Comparison of ENCODE assay signal across 9 mouse cellular contexts in the genomic region with DNA sequence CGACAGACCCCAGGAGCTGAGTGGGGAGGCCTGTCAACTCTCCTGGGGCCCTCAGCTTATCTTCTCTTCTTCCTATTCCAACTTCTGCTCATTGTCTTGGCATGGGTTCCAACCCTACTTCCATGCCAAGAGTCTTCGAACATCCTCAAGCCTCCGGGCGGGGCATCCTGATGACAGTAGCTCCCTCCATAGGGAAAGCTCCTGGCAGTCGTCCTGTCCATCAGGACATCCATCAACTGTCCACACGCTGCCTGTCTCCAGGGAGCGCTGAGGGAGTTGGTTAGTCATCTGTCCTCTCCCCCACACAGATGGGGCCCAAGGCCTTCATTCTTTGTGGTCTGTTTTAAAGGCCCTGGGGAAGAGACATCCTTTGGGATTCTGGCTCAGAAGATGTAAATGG. TPM values are rescaled to one million over a fixed set of nuclear protein-coding genes. Genes with fewer than 3 reads are reported as not detected.
DNase-seq lines count a peak whose midpoint lies in the region; ATAC-seq and TF ChIP-seq lines count a peak whose summit lies in the region.
"Had no signal": no experiment of that assay in that cellular context is flagged by ENCODE, and none has a peak within 500 bp of the region (broad histone marks: within the 10 kb centered on the region; RNA-seq: fewer than 3 reads in every experiment).

No protein-coding gene starts in this region.

- 63% methylated on average over 7 of the region's 7 CpGs for WGBS in heart, embryonic 10.5 days
- 69% methylated on average over 7 of the region's 7 CpGs for WGBS in lung, embryonic 14.5 days
- 82% methylated on average over 7 of the region's 7 CpGs for WGBS in limb, embryonic 10.5 days

- H3K4me3 ChIP-seq in heart, embryonic 10.5 days, result no peak overlapping the region
- no peak overlapping the region for H3K4me3 ChIP-seq in C2C12 (ENCODE audit: insufficient read depth, poor library complexity, severe bottlenecking)
- H3K4me3 ChIP-seq in lung, embryonic 14.5 days (ENCODE audit: low read depth, low read length), result no peak overlapping the region
- H3K4me3 ChIP-seq in limb, embryonic 10.5 days, result no peak overlapping the region
- H3K4me3 ChIP-seq: heart, embryonic 15.5 days had no signal

- no peak overlapping the region for H3K9ac ChIP-seq in lung, embryonic 14.5 days
- H3K9ac ChIP-seq: heart, embryonic 15.5 days had no signal

- TF ChIP-seq CTCF in C2C12 (IDR thresholded peaks at IDR 0.05; ENCODE audit: control insufficient read depth, insufficient read depth, insufficient read length), result no peak
- no peak for TF ChIP-seq CTCF in lung, embryonic 14.5 days (IDR thresholded peaks at IDR 0.05; ENCODE audit: low read depth)

- peak; percentile 96 for DNase-seq in heart, adult 11 months
- DNase-seq in heart, embryonic 10.5 days (ENCODE audit: low spot score), result no peak
- peak; percentile 49 for DNase-seq in cerebellum, adult 8-10 months
- DNase-seq in lung, embryonic 14.5 days, result peak; percentile 29
- DNase-seq in c-Kit-positive CD71-positive TER-119-positive erythroid progenitor cells, embryonic 14.5 days (ENCODE audit: low spot score), result no peak
- no peak for DNase-seq in limb, embryonic 10.5 days (ENCODE audit: low spot score)
- DNase-seq in Muller cell, postnatal 12 days (ENCODE audit: inconsistent ontology term), result no peak

- no peak overlapping the region for H3K4me2 ChIP-seq in lung, embryonic 14.5 days
- H3K4me2 ChIP-seq: heart, embryonic 15.5 days had no signal

- H3ac ChIP-seq in C2C12 (ENCODE audit: control insufficient read depth, insufficient read length, low read depth), result no peak overlapping the region

- H3K4me1 ChIP-seq in heart, embryonic 10.5 days, result peaks cover 68% of the 10 kb centered on the region
- peaks cover 17% of the 10 kb centered on the region for H3K4me1 ChIP-seq in lung, embryonic 14.5 days (ENCODE audit: insufficient read depth)
- peaks cover 34% of the 10 kb centered on the region for H3K4me1 ChIP-seq in limb, embryonic 10.5 days

- no peaks in the 10 kb centered on the region for H3K9me3 ChIP-seq in heart, embryonic 10.5 days
- H3K9me3 ChIP-seq in lung, embryonic 14.5 days (ENCODE audit: low read depth, low read length), result no peaks in the 10 kb centered on the region
- no peaks in the 10 kb centered on the region for H3K9me3 ChIP-seq in limb, embryonic 10.5 days (replicated peaks)
- H3K9me3 ChIP-seq: heart, embryonic 15.5 days had no signal

- H3K79me2 ChIP-seq in C2C12 (ENCODE audit: control insufficient read depth, insufficient read depth), result peaks cover 83% of the 10 kb centered on the region

- no peaks in the 10 kb centered on the region for H3K27me3 ChIP-seq in heart, embryonic 10.5 days (ENCODE audit: insufficient read depth, poor library complexity, severe bottlenecking)
- H3K27me3 ChIP-seq in C2C12 (ENCODE audit: control insufficient read depth, insufficient read depth, insufficient read length), result no peaks in the 10 kb centered on the region
- H3K27me3 ChIP-seq in lung, embryonic 14.5 days (ENCODE audit: insufficient read depth, low read length), result no peaks in the 10 kb centered on the region
- no peaks in the 10 kb centered on the region for H3K27me3 ChIP-seq in limb, embryonic 10.5 days (ENCODE audit: low read depth, poor library complexity, severe bottlenecking)
- H3K27me3 ChIP-seq: heart, embryonic 15.5 days had no signal

- H3K27ac ChIP-seq in heart, embryonic 10.5 days, result no peak overlapping the region; the same call in 1 of the 2 replicates
- no peak overlapping the region for H3K27ac ChIP-seq in lung, embryonic 14.5 days (ENCODE audit: low read depth)
- no peak overlapping the region for H3K27ac ChIP-seq in limb, embryonic 10.5 days
- H3K27ac ChIP-seq: heart, embryonic 15.5 days had no signal

- H3K36me3 ChIP-seq in heart, embryonic 10.5 days, result peaks cover 27% of the 10 kb centered on the region
- peaks cover 22% of the 10 kb centered on the region for H3K36me3 ChIP-seq in C2C12 (ENCODE audit: control insufficient read depth, insufficient read depth)
- H3K36me3 ChIP-seq in lung, embryonic 14.5 days (ENCODE audit: insufficient read depth), result peaks cover 22% of the 10 kb centered on the region; the same call in 1 of the 2 replicates
- peaks cover 44% of the 10 kb centered on the region for H3K36me3 ChIP-seq in limb, embryonic 10.5 days

- peaks cover 40% of the 10 kb centered on the region for H3K79me3 ChIP-seq in C2C12 (ENCODE audit: low read depth)

- no peak for ATAC-seq in lung, embryonic 14.5 days (ENCODE audit: insufficient read depth)

TF ChIP-seq in C2C12, 6 proteins besides CTCF, POLR2A, EP300 and RAD21:
- TF ChIP-seq FOSL1 (IDR thresholded peaks at IDR 0.05; ENCODE audit: insufficient read depth, low read length, poor library complexity, severe bottlenecking) (peak; percentile 26), MAX (IDR thresholded peaks at IDR 0.05) (peak; percentile 71), CEBPB (IDR thresholded peaks at IDR 0.05; ENCODE audit: low read depth) (peak; percentile 78), MYOD1 (IDR thresholded peaks at IDR 0.05; ENCODE audit: control insufficient read depth, insufficient read length, low read depth) (peak; percentile 70), USF1 (IDR thresholded peaks at IDR 0.05; ENCODE audit: low read depth) (peak; percentile 14), MYOG (IDR thresholded peaks at IDR 0.05; ENCODE audit: control insufficient read depth, extremely low read depth, insufficient read length) (no peak)

RNA-seq across cellular contexts. Expression of gene Gm10277, which starts 6.5 kb away (rescaled TPM):
- polyA plus RNA-seq in heart, embryonic 10.5 days (2016; fragmentation: Nextera tagmentation; extraction: Ambion mirVana), result 1.1 and 1.6 TPM in 2 replicates
- 0.33 TPM for polyA plus RNA-seq in C2C12 (2012; fragmentation: generic; extraction: Trizol)
- 1.1 and 1.5 TPM in 2 replicates for polyA plus RNA-seq in lung, embryonic 14.5 days (2014; fragmentation: Nextera tagmentation; extraction: Ambion mirVana)
- polyA plus RNA-seq in limb, embryonic 10.5 days (2016; fragmentation: Nextera tagmentation; extraction: Ambion mirVana), result 1.1 and 1.4 TPM in 2 replicates

RNA-seq across cellular contexts. Expression of gene Myo18a, which starts 18.0 kb away (rescaled TPM):
- 95.5 and 153 TPM in 2 replicates for polyA plus RNA-seq in heart, embryonic 10.5 days (2016; fragmentation: Nextera tagmentation; extraction: Ambion mirVana)
- polyA plus RNA-seq in C2C12 (2012; fragmentation: generic; extraction: Trizol), result 57.0 TPM
- polyA plus RNA-seq in lung, embryonic 14.5 days (2014; fragmentation: Nextera tagmentation; extraction: Ambion mirVana), result 32.2 and 35.0 TPM in 2 replicates
- 25.6 and 29.5 TPM in 2 replicates for polyA plus RNA-seq in limb, embryonic 10.5 days (2016; fragmentation: Nextera tagmentation; extraction: Ambion mirVana)

RNA-seq across cellular contexts. Expression of gene Cryba1, which starts 56.0 kb away (rescaled TPM):
- 0.18 TPM in 1 of 2 replicates, not detected in the other for polyA plus RNA-seq in heart, embryonic 10.5 days (2016; fragmentation: Nextera tagmentation; extraction: Ambion mirVana)
- 0.07 TPM for polyA plus RNA-seq in C2C12 (2012; fragmentation: generic; extraction: Trizol)
- not detected in 2 replicates for polyA plus RNA-seq in lung, embryonic 14.5 days (2014; fragmentation: Nextera tagmentation; extraction: Ambion mirVana)
- not detected in 2 replicates for polyA plus RNA-seq in limb, embryonic 10.5 days (2016; fragmentation: Nextera tagmentation; extraction: Ambion mirVana)
- polyA plus RNA-seq: heart, embryonic 15.5 days had no signal

Comparison
In these comparisons a context has a peak if more than half of its experiments do, and no peak if none do; other contexts are left out.
1. DNase-seq: peak in heart, adult 11 months (single experiment), cerebellum, adult 8-10 months (single experiment) and lung, embryonic 14.5 days (single experiment); none in heart, embryonic 10.5 days (single experiment), c-Kit-positive CD71-positive TER-119-positive erythroid progenitor cells, embryonic 14.5 days (single experiment), limb, embryonic 10.5 days (single experiment) and Muller cell, postnatal 12 days (single experiment).